Mouse (Mus musculus): ENCODE measurements at regions not wholly inside any gene's neighbourhood (a gene's known extent, or its start where the extent isn't known, plus 50 kb on each side); places are given as distances from the start of the nearest gene placed in this dataset.

DNA sequence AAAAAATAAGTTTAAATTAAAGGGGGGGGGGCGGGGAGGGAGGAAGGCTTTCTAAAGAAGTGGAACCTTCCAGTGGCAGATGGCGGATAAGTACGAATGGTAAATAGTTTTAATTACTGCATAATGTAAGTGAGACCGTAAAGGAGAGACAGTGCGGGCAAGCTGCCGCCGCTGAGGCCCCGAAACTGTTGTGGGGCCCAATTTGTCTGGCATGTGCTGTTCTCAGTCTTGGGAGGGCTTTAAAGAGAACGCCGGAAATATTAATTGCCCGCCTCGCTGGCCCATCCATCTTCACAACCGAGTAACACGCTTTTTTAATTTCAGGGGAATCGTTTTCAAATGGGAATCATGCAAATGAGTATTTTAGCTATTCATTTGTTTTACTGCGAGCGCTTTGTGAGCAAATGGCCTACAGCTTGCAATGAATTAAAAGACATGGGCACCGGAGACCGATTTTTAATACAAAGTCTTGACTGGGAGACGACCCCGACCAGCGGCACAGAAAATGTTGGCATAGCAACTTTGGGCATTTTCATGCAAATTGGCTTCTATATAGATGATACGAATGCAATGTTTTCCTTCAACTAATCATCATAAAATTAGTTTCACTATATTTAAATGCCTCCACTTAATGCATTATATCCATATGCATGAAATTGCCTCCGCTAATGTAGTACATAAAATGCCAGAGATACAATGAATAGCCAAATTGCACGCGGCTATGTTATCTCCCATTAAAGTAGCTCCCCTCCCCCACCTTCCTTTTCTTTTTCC is 122.9 kb upstream of the Smad3 start:
- peak overlapping the region; percentile 40 for H3K4me2 ChIP-seq (replicated peaks; ENCODE audit: low read depth, low read length)
- H3K4me3 ChIP-seq (ENCODE audit: low read depth, low read length): peak overlapping the region; percentile 17; the same call in 1 of the 2 replicates
- no peaks in the 10 kb centered on the region for H3K27me3 ChIP-seq (ENCODE audit: control insufficient read depth, insufficient read depth, low read length)
- H3K36me3 ChIP-seq (ENCODE audit: control insufficient read depth, insufficient read depth, low read length): no peaks in the 10 kb centered on the region
- H3K9ac ChIP-seq (replicated peaks; ENCODE audit: low read depth, low read length): no peak overlapping the region
- no peak for ATAC-seq (ENCODE audit: insufficient number of reproducible peaks, insufficient read depth, low FRiP score, low read depth)
- WGBS: 29% methylated on average over 26 of the region's 26 CpGs
- no peaks in the 10 kb centered on the region for H3K9me3 ChIP-seq (ENCODE audit: control insufficient read depth, low read depth, low read length)
- peaks cover 8% of the 10 kb centered on the region; the same call in 1 of the 2 replicates for H3K4me1 ChIP-seq (ENCODE audit: control insufficient read depth, insufficient read depth, low read length)
- no peak overlapping the region for H3K27ac ChIP-seq (ENCODE audit: low read length)

DNA sequence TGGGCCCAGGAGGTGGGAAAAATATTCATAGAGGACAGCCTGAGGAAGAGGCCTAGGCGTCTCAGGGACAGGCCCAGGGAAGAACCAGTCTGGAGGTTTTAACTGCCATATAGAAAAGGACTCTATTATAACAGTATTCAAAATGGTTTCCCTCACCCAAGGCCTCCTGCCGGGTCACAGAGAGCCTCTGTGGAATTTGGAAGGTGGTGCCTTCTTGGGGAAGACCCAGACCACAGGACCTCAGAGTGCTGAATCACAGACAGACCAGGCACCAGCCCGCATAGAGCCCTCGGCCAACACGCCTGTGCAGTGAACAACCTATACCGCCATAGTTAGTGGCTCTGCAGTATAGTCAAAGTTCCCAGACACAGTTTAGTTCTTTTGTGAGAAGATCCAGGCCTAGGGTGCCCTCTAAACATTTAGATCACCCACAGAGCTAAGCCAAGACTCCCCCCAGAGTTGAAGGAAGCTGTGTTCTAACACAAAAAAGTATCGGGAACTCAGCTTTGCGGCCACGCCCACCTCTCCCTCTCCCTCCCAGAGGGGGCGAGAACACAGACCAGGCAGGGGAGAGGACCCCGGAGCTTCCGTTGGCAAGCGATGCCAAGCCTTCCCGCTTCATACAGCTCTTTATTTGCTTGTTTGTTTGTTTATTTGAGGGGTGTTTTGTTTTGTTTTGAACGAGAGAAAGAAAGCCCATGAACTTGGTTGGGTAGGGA is 122.1 kb upstream of the Smad3 start:
- no peak for ATAC-seq (ENCODE audit: insufficient number of reproducible peaks, insufficient read depth, low FRiP score, low read depth)
- Histone ChIP-seq H3K36me3 (ENCODE audit: control insufficient read depth, insufficient read depth, low read length) (no peaks in the 10 kb centered on the region), H3K27ac (ENCODE audit: low read length) (no peak overlapping the region), H3K9me3 (ENCODE audit: control insufficient read depth, low read depth, low read length) (no peaks in the 10 kb centered on the region), H3K4me2 (replicated peaks; ENCODE audit: low read depth, low read length) (peak overlapping the region; percentile 40), H3K4me3 (ENCODE audit: low read depth, low read length) (peak overlapping the region; percentile 17), H3K9ac (replicated peaks; ENCODE audit: low read depth, low read length) (no peak overlapping the region), H3K27me3 (ENCODE audit: control insufficient read depth, insufficient read depth, low read length) (no peaks in the 10 kb centered on the region), H3K4me1 (ENCODE audit: control insufficient read depth, insufficient read depth, low read length) (peaks cover 8% of the 10 kb centered on the region; the same call in 1 of the 2 replicates)
- 18% methylated on average over 15 of the region's 15 CpGs for WGBS

DNA sequence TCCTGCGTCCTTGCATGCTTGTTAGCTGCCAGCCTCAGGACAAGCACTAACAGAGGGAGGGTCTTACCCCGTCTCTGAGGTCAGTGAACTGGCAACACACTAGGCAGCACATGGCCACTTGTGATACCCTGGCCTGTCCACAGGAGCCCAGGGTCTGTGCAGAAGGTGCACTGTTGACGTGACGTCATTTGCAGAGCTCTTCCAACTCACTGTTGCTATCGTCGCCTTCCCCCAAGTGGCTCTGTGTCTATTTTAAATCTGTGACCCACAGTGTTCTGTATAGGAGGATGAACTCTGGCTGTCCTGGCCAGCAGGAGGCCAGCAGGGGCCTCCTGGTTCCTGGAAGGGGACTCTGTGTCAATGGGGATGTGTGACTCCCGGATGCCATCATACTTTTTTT is 120.1 kb upstream of the Smad3 start:
- Histone ChIP-seq H3K27ac (ENCODE audit: low read length) (no peak overlapping the region), H3K4me1 (ENCODE audit: control insufficient read depth, insufficient read depth, low read length) (peaks cover 8% of the 10 kb centered on the region; the same call in 1 of the 2 replicates), H3K4me2 (replicated peaks; ENCODE audit: low read depth, low read length) (no peak overlapping the region), H3K36me3 (ENCODE audit: control insufficient read depth, insufficient read depth, low read length) (no peaks in the 10 kb centered on the region), H3K27me3 (ENCODE audit: control insufficient read depth, insufficient read depth, low read length) (no peaks in the 10 kb centered on the region), H3K9ac (replicated peaks; ENCODE audit: low read depth, low read length) (no peak overlapping the region), H3K4me3 (ENCODE audit: low read depth, low read length) (no peak overlapping the region), H3K9me3 (ENCODE audit: control insufficient read depth, low read depth, low read length) (no peaks in the 10 kb centered on the region)
- ATAC-seq (ENCODE audit: insufficient number of reproducible peaks, insufficient read depth, low FRiP score, low read depth): no peak
- 75% methylated on average over 7 of the region's 7 CpGs for WGBS

DNA sequence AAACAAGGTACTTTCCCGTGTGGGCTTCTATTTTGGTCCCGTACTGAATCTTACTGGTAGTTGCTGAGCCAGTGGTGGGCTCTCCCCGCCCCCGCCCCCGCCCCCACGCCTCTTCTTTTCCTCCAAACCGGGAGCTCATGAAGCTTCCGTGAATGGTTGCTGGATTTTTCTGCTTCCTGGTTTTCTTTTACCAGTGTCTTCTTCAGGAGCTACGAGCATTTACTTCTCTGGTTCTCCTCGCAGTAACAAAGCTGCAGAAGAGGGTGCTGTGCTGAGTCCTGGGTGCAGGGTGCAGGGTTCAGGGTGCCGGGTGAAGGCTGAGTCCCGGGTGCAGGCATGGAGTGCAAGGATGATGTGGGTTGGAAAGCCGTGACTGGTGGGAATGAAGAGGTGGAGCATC is 119.1 kb upstream of the Smad3 start:
- Histone ChIP-seq H3K27ac (ENCODE audit: low read length) (no peak overlapping the region), H3K9me3 (ENCODE audit: control insufficient read depth, low read depth, low read length) (no peaks in the 10 kb centered on the region), H3K4me1 (ENCODE audit: control insufficient read depth, insufficient read depth, low read length) (peaks cover 8% of the 10 kb centered on the region; the same call in 1 of the 2 replicates), H3K4me2 (replicated peaks; ENCODE audit: low read depth, low read length) (peak overlapping the region; percentile 25; the same call in 1 of the 2 replicates), H3K36me3 (ENCODE audit: control insufficient read depth, insufficient read depth, low read length) (no peaks in the 10 kb centered on the region), H3K4me3 (ENCODE audit: low read depth, low read length) (no peak overlapping the region), H3K9ac (replicated peaks; ENCODE audit: low read depth, low read length) (no peak overlapping the region), H3K27me3 (ENCODE audit: control insufficient read depth, insufficient read depth, low read length) (no peaks in the 10 kb centered on the region)
- ATAC-seq (ENCODE audit: insufficient number of reproducible peaks, insufficient read depth, low FRiP score, low read depth): no peak
- 28% methylated on average over 13 of the region's 13 CpGs for WGBS

DNA sequence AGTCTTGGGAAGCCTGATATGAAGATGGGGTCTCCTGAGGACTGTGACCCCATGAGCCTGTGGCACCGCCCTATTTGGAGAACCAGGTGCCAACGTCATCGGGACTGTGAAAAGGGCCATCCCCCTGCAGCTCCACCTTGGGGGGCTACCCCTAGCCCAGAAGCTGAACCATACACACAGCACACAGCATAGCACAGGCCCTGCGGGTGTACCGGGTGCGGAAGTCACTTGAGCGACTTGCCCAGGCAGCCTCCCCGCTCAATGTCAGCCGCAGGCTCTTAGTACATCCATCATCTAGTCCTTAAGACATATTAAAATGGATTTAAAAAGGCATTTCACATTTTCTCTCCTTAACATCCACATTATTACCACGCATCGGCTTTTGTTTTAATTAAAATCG is 118.2 kb upstream of the Smad3 start:
- Histone ChIP-seq H3K4me3 (ENCODE audit: low read depth, low read length) (no peak overlapping the region), H3K36me3 (ENCODE audit: control insufficient read depth, insufficient read depth, low read length) (no peaks in the 10 kb centered on the region), H3K9me3 (ENCODE audit: control insufficient read depth, low read depth, low read length) (no peaks in the 10 kb centered on the region), H3K4me1 (ENCODE audit: control insufficient read depth, insufficient read depth, low read length) (peaks cover 8% of the 10 kb centered on the region; the same call in 1 of the 2 replicates), H3K27me3 (ENCODE audit: control insufficient read depth, insufficient read depth, low read length) (no peaks in the 10 kb centered on the region), H3K27ac (ENCODE audit: low read length) (no peak overlapping the region), H3K9ac (replicated peaks; ENCODE audit: low read depth, low read length) (no peak overlapping the region), H3K4me2 (replicated peaks; ENCODE audit: low read depth, low read length) (no peak overlapping the region)
- WGBS: 92% methylated on average over 12 of the region's 12 CpGs
- no peak for ATAC-seq (ENCODE audit: insufficient number of reproducible peaks, insufficient read depth, low FRiP score, low read depth)

DNA sequence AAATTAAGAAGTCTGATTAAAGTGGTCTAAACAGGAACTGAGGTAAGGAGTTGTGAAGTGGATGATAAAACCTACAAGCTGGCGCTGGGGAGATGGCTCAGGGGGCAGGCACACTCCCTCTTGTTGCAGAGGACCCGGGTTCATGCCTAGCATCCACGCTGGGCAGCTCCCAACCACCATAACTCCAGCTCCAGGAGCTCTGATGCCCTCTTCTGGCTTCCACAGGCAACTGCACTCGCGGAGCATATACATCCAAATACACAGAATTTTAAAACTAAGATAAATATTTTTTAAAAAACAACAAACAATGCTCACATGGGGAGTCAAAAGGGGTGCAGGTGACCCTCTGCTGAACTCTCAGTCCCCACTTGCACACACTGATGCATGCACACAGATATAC is 117.4 kb upstream of the Smad3 start:
- Histone ChIP-seq H3K4me2 (replicated peaks; ENCODE audit: low read depth, low read length) (no peak overlapping the region), H3K4me3 (ENCODE audit: low read depth, low read length) (no peak overlapping the region), H3K9me3 (ENCODE audit: control insufficient read depth, low read depth, low read length) (no peaks in the 10 kb centered on the region), H3K27ac (ENCODE audit: low read length) (no peak overlapping the region), H3K27me3 (ENCODE audit: control insufficient read depth, insufficient read depth, low read length) (no peaks in the 10 kb centered on the region), H3K9ac (replicated peaks; ENCODE audit: low read depth, low read length) (no peak overlapping the region), H3K4me1 (ENCODE audit: control insufficient read depth, insufficient read depth, low read length) (peaks cover 2% of the 10 kb centered on the region; the same call in 1 of the 2 replicates), H3K36me3 (ENCODE audit: control insufficient read depth, insufficient read depth, low read length) (no peaks in the 10 kb centered on the region)
- 92% methylated on average over 5 of the region's 5 CpGs for WGBS
- no peak for ATAC-seq (ENCODE audit: insufficient number of reproducible peaks, insufficient read depth, low FRiP score, low read depth)

DNA sequence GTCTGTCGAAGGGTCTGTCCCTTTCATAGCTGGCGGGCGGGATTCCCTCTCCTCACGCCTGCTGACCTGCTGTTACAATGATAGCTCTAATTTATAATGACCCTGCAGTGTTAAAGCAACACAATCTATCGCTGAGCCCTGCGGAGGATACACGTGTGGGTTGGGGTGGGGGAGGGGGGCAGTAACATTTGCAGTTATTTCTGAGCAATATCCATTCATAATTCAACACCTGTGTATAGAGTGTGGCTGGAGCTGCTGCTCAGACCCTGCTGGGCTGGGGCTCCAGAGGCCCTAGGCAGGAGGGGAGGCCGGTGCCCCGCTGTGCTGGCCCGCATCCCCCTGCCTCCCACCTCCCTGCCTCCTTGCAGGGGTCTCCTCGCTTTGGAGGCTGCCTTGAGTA is 106.6 kb upstream of the Smad3 start:
- WGBS: 53% methylated on average over 11 of the region's 11 CpGs
- Histone ChIP-seq H3K27ac (ENCODE audit: low read length) (no peak overlapping the region), H3K27me3 (ENCODE audit: control insufficient read depth, insufficient read depth, low read length) (no peaks in the 10 kb centered on the region), H3K4me3 (ENCODE audit: low read depth, low read length) (no peak overlapping the region), H3K36me3 (ENCODE audit: control insufficient read depth, insufficient read depth, low read length) (no peaks in the 10 kb centered on the region), H3K9me3 (ENCODE audit: control insufficient read depth, low read depth, low read length) (peaks cover 2% of the 10 kb centered on the region; the same call in 1 of the 2 replicates), H3K9ac (replicated peaks; ENCODE audit: low read depth, low read length) (no peak overlapping the region), H3K4me2 (replicated peaks; ENCODE audit: low read depth, low read length) (no peak overlapping the region), H3K4me1 (ENCODE audit: control insufficient read depth, insufficient read depth, low read length) (no peaks in the 10 kb centered on the region)
- ATAC-seq (ENCODE audit: insufficient number of reproducible peaks, insufficient read depth, low FRiP score, low read depth): no peak

DNA sequence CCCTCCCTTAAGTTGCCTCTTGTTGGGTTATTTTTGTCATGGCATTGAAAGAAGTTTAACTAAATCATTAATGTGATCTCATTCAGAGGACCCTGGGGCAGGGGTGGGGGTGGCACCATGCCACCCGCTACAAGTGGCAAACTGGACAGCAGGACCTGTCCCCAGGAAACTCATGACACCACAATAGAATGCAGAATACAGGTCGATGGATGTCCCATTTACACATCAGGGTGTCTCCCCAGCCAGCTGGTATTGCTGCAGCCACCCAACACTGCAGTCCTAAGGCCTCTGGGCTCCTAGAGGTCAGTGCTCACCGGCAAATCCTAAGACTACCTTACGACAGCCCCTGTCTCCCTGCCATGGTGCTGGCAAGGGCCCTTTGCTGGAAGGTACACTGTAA is 105.5 kb upstream of the Smad3 start:
- no peak overlapping the region for H3K9ac ChIP-seq (replicated peaks; ENCODE audit: low read depth, low read length)
- H3K9me3 ChIP-seq (ENCODE audit: control insufficient read depth, low read depth, low read length): no peaks in the 10 kb centered on the region
- H3K27ac ChIP-seq (ENCODE audit: low read length): no peak overlapping the region
- WGBS: 74% methylated on average over 4 of the region's 4 CpGs
- H3K27me3 ChIP-seq (ENCODE audit: control insufficient read depth, insufficient read depth, low read length): no peaks in the 10 kb centered on the region
- H3K4me1 ChIP-seq (ENCODE audit: control insufficient read depth, insufficient read depth, low read length): no peaks in the 10 kb centered on the region
- H3K36me3 ChIP-seq (ENCODE audit: control insufficient read depth, insufficient read depth, low read length): no peaks in the 10 kb centered on the region
- no peak for ATAC-seq (ENCODE audit: insufficient number of reproducible peaks, insufficient read depth, low FRiP score, low read depth)
- H3K4me2 ChIP-seq (replicated peaks; ENCODE audit: low read depth, low read length): no peak overlapping the region
- no peak overlapping the region for H3K4me3 ChIP-seq (ENCODE audit: low read depth, low read length)

Data from stomach, embryonic 14.5 days (tissue).